Mouse (Mus musculus): ENCODE data around the gene Pde2a. TPM values are rescaled to one million over a fixed set of nuclear protein-coding genes. Genes with fewer than 3 reads are reported as not detected.
"Not testable (repeated sequence)": the region's sequence is repeated elsewhere in the genome, so short reads cannot be mapped to it uniquely, and the experiment has no call there.

Pde2a gene
- total RNA-seq, 1 experiment from 2014 or later = 54.4 TPM

DNA sequence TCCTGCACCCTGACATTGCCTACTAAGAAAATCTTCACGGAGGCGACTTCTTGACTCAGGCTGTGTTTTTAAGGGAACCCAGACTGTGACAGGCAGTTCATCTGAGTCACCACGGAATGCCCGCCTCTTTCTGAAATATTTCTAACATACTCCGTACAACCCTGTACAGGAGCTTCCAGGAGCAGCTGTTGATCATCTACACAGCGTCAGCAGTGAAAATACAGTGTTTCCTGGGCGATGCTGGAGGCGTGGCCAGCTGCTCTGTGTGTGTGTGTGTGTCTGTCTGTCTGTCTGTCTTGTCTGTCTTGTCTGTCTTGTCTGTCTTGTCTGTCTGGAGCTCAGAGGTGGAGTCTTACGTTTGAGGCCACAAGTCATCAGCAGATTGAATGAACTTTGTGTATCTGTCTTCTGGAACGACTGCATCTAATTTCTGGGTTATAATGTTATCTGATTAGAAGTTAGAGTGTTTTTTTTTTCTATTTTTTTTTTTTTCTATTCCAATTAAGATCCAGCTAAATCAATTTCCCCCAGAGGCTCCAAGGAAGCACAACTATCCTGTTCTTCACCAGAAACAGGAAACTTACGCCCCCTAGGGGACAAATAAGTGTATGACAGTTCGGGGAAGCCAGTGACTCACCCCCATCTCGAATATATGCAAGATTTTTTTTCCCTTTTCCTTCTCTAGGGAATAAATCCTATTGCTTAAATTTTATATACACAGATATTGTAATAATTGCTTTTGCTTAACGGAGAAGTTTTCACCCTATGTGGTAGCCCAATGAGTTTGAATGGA lies 116.8 kb downstream of the Pde2a start:
- peak; percentile 45; the same call in 1 of the 2 replicates for ATAC-seq (replicated peaks; ENCODE audit: insufficient number of reproducible peaks, low FRiP score, low TSS enrichment, poor library complexity, severe bottlenecking)

GRCm38 (mm10) chr7:101539774-101540173 lies 118.3 kb downstream of the Pde2a start:
- no peak for ATAC-seq (replicated peaks; ENCODE audit: insufficient number of reproducible peaks, low FRiP score, low TSS enrichment, poor library complexity, severe bottlenecking)

DNA sequence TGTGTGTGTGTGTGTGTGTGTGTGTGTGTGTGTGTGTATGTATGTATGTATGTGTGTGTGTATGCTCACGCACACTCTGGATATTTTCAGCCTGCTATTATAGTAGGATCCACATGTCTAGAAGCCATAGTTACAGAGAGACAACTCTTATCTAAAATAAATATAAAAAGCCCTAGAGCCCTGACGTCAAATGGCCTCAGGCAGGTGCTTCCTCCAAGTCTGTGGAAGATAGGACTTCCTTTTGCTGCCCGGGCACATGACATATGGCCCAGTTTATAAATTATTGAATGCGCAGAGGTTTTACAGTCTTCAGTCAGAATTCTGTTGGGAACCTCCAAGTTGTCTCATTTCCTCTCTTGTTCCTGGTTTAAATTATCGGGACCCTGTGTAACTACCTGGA lies 119.2 kb downstream of the Pde2a start:
- ATAC-seq (replicated peaks; ENCODE audit: insufficient number of reproducible peaks, low FRiP score, low TSS enrichment, poor library complexity, severe bottlenecking) = no peak

- ATAC-seq (replicated peaks; ENCODE audit: insufficient number of reproducible peaks, low FRiP score, low TSS enrichment, poor library complexity, severe bottlenecking) = peak; percentile 69; the same call in 1 of the 2 replicates
These were observed 119.6 kb downstream of the Pde2a start for GRCm38 (mm10) chr7:101541132-101541531.

DNA sequence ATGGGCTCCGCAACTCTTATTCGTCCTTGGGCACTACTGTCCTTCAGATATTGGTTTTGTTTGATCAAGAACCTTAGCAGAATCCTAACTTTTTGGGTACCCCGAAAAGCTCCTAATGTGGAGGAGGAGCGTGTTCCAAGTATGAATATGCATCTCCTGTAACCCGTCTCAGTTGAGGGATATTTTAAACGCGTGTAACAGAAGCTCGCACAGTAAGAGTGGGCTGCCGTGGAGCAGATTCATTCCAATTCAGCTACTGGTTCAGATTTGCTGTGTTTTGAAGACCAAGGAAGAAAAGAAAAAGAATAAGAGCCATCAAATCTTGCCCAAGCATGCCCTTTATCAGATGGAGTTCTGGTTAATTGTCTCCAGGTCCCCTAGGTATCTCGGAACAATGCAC lies 120.2 kb downstream of the Pde2a start:
- no peak for ATAC-seq (replicated peaks; ENCODE audit: insufficient number of reproducible peaks, low FRiP score, low TSS enrichment, poor library complexity, severe bottlenecking)

- peak; percentile 58 for ATAC-seq (replicated peaks; ENCODE audit: insufficient number of reproducible peaks, low FRiP score, low TSS enrichment, poor library complexity, severe bottlenecking)
These were observed 126.2 kb downstream of the Pde2a start for GRCm38 (mm10) chr7:101547651-101548050.

DNA sequence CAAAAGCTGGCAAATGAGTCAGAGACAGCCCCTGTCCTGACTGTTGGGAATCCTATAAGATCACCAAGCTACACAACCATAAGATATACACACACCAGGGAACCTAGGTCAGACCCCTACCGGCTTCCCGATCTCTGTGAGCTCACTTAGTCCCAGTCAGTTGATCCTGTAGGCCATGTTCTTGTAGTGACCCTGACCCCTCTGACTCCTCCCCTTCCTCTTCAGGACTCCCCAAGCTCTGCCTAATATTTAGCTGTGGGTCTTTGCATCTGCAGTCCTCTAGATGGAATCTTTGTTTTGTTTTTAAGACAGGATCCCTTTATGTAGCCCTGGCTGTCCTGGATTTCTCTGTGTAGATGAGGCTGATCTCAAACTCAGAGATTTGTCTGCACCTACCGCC lies 127.8 kb downstream of the Pde2a start:
- 0 out of 2 replicates have a peak, but pooled peaks have one; percentile 15 for ATAC-seq (replicated peaks; ENCODE audit: insufficient number of reproducible peaks, low FRiP score, low TSS enrichment, poor library complexity, severe bottlenecking)

DNA sequence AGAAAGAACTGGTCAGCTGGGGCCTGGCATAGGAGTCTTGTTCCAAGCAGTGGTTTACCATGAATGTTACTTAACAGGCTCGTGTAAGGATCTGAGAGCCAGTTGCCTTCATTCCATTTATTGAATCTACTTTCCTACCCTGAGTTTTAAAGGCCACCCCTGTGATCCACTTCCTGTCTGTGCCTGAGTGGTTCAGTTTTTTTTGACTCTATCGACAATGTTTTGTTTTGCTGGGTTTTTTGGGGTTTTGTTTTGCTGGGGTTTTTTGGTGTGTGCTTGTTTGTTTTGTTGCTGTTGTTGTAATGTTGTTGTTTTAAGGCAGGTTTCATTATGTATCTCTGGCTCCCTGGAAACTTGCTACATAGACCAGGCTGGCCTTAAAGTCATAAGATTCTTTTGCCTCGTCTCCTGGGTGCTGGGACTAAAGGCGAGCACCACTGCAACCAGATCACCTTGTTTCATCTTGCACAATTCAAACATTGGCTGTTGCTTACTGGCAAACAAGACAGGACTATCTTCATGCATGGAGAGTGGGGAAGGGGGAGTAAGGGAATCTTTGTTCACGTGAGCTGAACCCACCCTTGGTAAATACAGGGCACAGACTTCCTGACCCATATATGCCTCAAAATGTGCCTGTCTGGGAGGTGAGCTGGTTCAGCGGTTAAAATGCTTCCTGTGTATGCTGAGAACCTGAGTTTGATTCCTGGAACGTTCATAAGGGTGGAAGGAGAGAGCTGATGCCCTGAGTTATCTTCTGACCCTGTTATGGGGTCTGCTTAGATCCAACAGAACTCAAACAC lies 129.4 kb downstream of the Pde2a start:
- no peak for ATAC-seq (replicated peaks; ENCODE audit: insufficient number of reproducible peaks, low FRiP score, low TSS enrichment, poor library complexity, severe bottlenecking)

GRCm38 (mm10) chr7:101551530-101551929 lies 130.0 kb downstream of the Pde2a start:
- ATAC-seq (replicated peaks; ENCODE audit: insufficient number of reproducible peaks, low FRiP score, low TSS enrichment, poor library complexity, severe bottlenecking) = peak; percentile 62

GRCm38 (mm10) chr7:101555473-101555872 lies 134.0 kb downstream of the Pde2a start:
- not testable (repeated sequence) for ATAC-seq (replicated peaks; ENCODE audit: insufficient number of reproducible peaks, low FRiP score, low TSS enrichment, poor library complexity, severe bottlenecking)

- no peak for ATAC-seq (replicated peaks; ENCODE audit: insufficient number of reproducible peaks, low FRiP score, low TSS enrichment, poor library complexity, severe bottlenecking)
These were observed 135.9 kb downstream of the Pde2a start for GRCm38 (mm10) chr7:101557391-101557790.

- peak; percentile 32; the same call in 1 of the 2 replicates for ATAC-seq (replicated peaks; ENCODE audit: insufficient number of reproducible peaks, low FRiP score, low TSS enrichment, poor library complexity, severe bottlenecking)
These were observed 137.9 kb downstream of the Pde2a start for GRCm38 (mm10) chr7:101559393-101559792.

Other genes starting within 250 kb of the Pde2a start
- gene Atg16l2, start 119.4 kb upstream of the Pde2a start, total RNA-seq (2017) = 21.8 to 36.0 TPM (median 26.3 TPM) in 3 replicates
- 2.3 to 14.3 TPM (median 12.1 TPM) in 3 replicates for gene Stard10, start 104.6 kb upstream of the Pde2a start, total RNA-seq (2017)
- gene Arap1, start 73.6 kb upstream of the Pde2a start, total RNA-seq (2017) = 247 to 347 TPM (median 330 TPM) in 3 replicates
- 8.9 to 28.8 TPM (median 12.5 TPM) in 3 replicates for gene Gm45837, start 10.8 kb upstream of the Pde2a start, total RNA-seq (2017)
- 1.6 to 4.2 TPM in 2 of 3 replicates, not detected in the other for gene Art2b, start 163.9 kb downstream of the Pde2a start, total RNA-seq (2017)
- 3.9 to 14.6 TPM (median 12.1 TPM) in 3 replicates for gene Clpb, start 241.9 kb downstream of the Pde2a start, total RNA-seq (2017)

All from monocyte, adult 5-6 weeks (primary cell).